Mouse (Mus musculus): Measurements from ENCODE around the gene Hsd17b11. TPM values are rescaled to one million over a fixed set of nuclear protein-coding genes. Genes with fewer than 3 reads are reported as not detected.
"Not testable (repeated sequence)": the region's sequence is repeated elsewhere in the genome, so short reads cannot be mapped to it uniquely, and the experiment has no call there.

The Hsd17b11 gene
- polyA plus RNA-seq, 1 experiment from 2014 or later: 1.4 TPM

- ATAC-seq (replicated peaks; ENCODE audit: insufficient number of reproducible peaks, low FRiP score, low TSS enrichment, low read depth) (no peak), DNase-seq (ENCODE audit: low spot score) (no peak)
- H3K36me3 ChIP-seq (replicated peaks; ENCODE audit: control insufficient read depth, insufficient read depth, low read depth, low read length): no peaks in the 10 kb centered on the region
- no peak overlapping the region for H3K9ac ChIP-seq (replicated peaks; ENCODE audit: low read length)
- WGBS: 82% methylated on average over 2 of the region's 2 CpGs
- H3K9me3 ChIP-seq (replicated peaks; ENCODE audit: control insufficient read depth, low read length): no peaks in the 10 kb centered on the region
- H3K4me3 ChIP-seq (ENCODE audit: low read depth, low read length): no peak overlapping the region
- no peaks in the 10 kb centered on the region for H3K4me1 ChIP-seq (ENCODE audit: control insufficient read depth, insufficient read depth, low read length)
- no peaks in the 10 kb centered on the region for H3K27me3 ChIP-seq (ENCODE audit: control insufficient read depth, insufficient read depth, low read length)
- H3K27ac ChIP-seq (replicated peaks; ENCODE audit: low read depth, low read length): no peak overlapping the region
- H3K4me2 ChIP-seq (ENCODE audit: low read depth, low read length): no peak overlapping the region
These were observed 10.8 kb upstream of the Hsd17b11 start for GRCm38 (mm10) chr5:104032434-104033097.

GRCm38 (mm10) chr5:104025245-104025854 is 3.6 kb upstream of the Hsd17b11 start:
- 31% methylated on average over 17 of the region's 17 CpGs for WGBS
- H3K4me1 ChIP-seq (ENCODE audit: control insufficient read depth, insufficient read depth, low read length): no peaks in the 10 kb centered on the region
- ATAC-seq (replicated peaks; ENCODE audit: insufficient number of reproducible peaks, low FRiP score, low TSS enrichment, low read depth): no peak
- no peaks in the 10 kb centered on the region for H3K27me3 ChIP-seq (ENCODE audit: control insufficient read depth, insufficient read depth, low read length)
- no peaks in the 10 kb centered on the region for H3K9me3 ChIP-seq (replicated peaks; ENCODE audit: control insufficient read depth, low read length)
- H3K4me3 ChIP-seq (ENCODE audit: low read depth, low read length): no peak overlapping the region
- DNase-seq (ENCODE audit: low spot score): no peak
- no peaks in the 10 kb centered on the region for H3K36me3 ChIP-seq (replicated peaks; ENCODE audit: control insufficient read depth, insufficient read depth, low read depth, low read length)
- H3K9ac ChIP-seq (replicated peaks; ENCODE audit: low read length): no peak overlapping the region
- H3K4me2 ChIP-seq (ENCODE audit: low read depth, low read length): no peak overlapping the region
- no peak overlapping the region for H3K27ac ChIP-seq (replicated peaks; ENCODE audit: low read depth, low read length)

GRCm38 (mm10) chr5:104024762-104025161 is 3.0 kb upstream of the Hsd17b11 start:
- DNase-seq (ENCODE audit: low spot score): no peak
- WGBS: 53% methylated on average over 11 of the region's 11 CpGs
- no peak overlapping the region for H3K27ac ChIP-seq (replicated peaks; ENCODE audit: low read depth, low read length)

GRCm38 (mm10) chr5:104024193-104024592 is 2.5 kb upstream of the Hsd17b11 start:
- not testable (repeated sequence) for H3K4me1 ChIP-seq (ENCODE audit: control insufficient read depth, insufficient read depth, low read length); H3K4me2 ChIP-seq (ENCODE audit: low read depth, low read length); DNase-seq (ENCODE audit: low spot score); H3K36me3 ChIP-seq (replicated peaks; ENCODE audit: control insufficient read depth, insufficient read depth, low read depth, low read length); H3K27me3 ChIP-seq (ENCODE audit: control insufficient read depth, insufficient read depth, low read length); H3K9me3 ChIP-seq (replicated peaks; ENCODE audit: control insufficient read depth, low read length); H3K4me3 ChIP-seq (ENCODE audit: low read depth, low read length); H3K9ac ChIP-seq (replicated peaks; ENCODE audit: low read length); ATAC-seq (replicated peaks; ENCODE audit: insufficient number of reproducible peaks, low FRiP score, low TSS enrichment, low read depth); H3K27ac ChIP-seq (replicated peaks; ENCODE audit: low read depth, low read length)
- WGBS: 67% methylated on average over 5 of the region's 5 CpGs

More at GRCm38 (mm10) chr5:104024762-104025161, 3.0 kb upstream of the Hsd17b11 start:
- no peaks in the 10 kb centered on the region for H3K27me3 ChIP-seq (ENCODE audit: control insufficient read depth, insufficient read depth, low read length)
- no peak overlapping the region for H3K9ac ChIP-seq (replicated peaks; ENCODE audit: low read length)
- no peak overlapping the region for H3K4me3 ChIP-seq (ENCODE audit: low read depth, low read length)
- no peak overlapping the region for H3K4me2 ChIP-seq (ENCODE audit: low read depth, low read length)
- no peaks in the 10 kb centered on the region for H3K4me1 ChIP-seq (ENCODE audit: control insufficient read depth, insufficient read depth, low read length)
- no peaks in the 10 kb centered on the region for H3K9me3 ChIP-seq (replicated peaks; ENCODE audit: control insufficient read depth, low read length)
- no peaks in the 10 kb centered on the region for H3K36me3 ChIP-seq (replicated peaks; ENCODE audit: control insufficient read depth, insufficient read depth, low read depth, low read length)
- no peak for ATAC-seq (replicated peaks; ENCODE audit: insufficient number of reproducible peaks, low FRiP score, low TSS enrichment, low read depth)

- Histone ChIP-seq H3K9me3 (replicated peaks; ENCODE audit: control insufficient read depth, low read length) (no peaks in the 10 kb centered on the region), H3K4me1 (ENCODE audit: control insufficient read depth, insufficient read depth, low read length) (no peaks in the 10 kb centered on the region), H3K27me3 (ENCODE audit: control insufficient read depth, insufficient read depth, low read length) (no peaks in the 10 kb centered on the region), H3K4me2 (ENCODE audit: low read depth, low read length) (no peak overlapping the region), H3K36me3 (replicated peaks; ENCODE audit: control insufficient read depth, insufficient read depth, low read depth, low read length) (no peaks in the 10 kb centered on the region), H3K4me3 (ENCODE audit: low read depth, low read length) (no peak overlapping the region), H3K27ac (replicated peaks; ENCODE audit: low read depth, low read length) (no peak overlapping the region), H3K9ac (replicated peaks; ENCODE audit: low read length) (no peak overlapping the region)
- WGBS: 74% methylated on average over 8 of the region's 8 CpGs
- no peak for DNase-seq (ENCODE audit: low spot score)
- no peak for ATAC-seq (replicated peaks; ENCODE audit: insufficient number of reproducible peaks, low FRiP score, low TSS enrichment, low read depth)
These were observed 1.7 kb upstream of the Hsd17b11 start for GRCm38 (mm10) chr5:104023289-104024020.

- Histone ChIP-seq H3K9me3 (replicated peaks; ENCODE audit: control insufficient read depth, low read length) (no peaks in the 10 kb centered on the region), H3K4me3 (ENCODE audit: low read depth, low read length) (no peak overlapping the region), H3K27me3 (ENCODE audit: control insufficient read depth, insufficient read depth, low read length) (no peaks in the 10 kb centered on the region), H3K4me2 (ENCODE audit: low read depth, low read length) (no peak overlapping the region), H3K4me1 (ENCODE audit: control insufficient read depth, insufficient read depth, low read length) (no peaks in the 10 kb centered on the region), H3K27ac (replicated peaks; ENCODE audit: low read depth, low read length) (no peak overlapping the region), H3K36me3 (replicated peaks; ENCODE audit: control insufficient read depth, insufficient read depth, low read depth, low read length) (no peaks in the 10 kb centered on the region), H3K9ac (replicated peaks; ENCODE audit: low read length) (no peak overlapping the region)
- DNase-seq (ENCODE audit: low spot score): no peak
- no peak for ATAC-seq (replicated peaks; ENCODE audit: insufficient number of reproducible peaks, low FRiP score, low TSS enrichment, low read depth)
- WGBS: 29% methylated on average over 5 of the region's 5 CpGs
These were observed 839 bp upstream of the Hsd17b11 start for GRCm38 (mm10) chr5:104022558-104022957.

GRCm38 (mm10) chr5:104011419-104011818 is 10.3 kb downstream of the Hsd17b11 start:
- Histone ChIP-seq H3K27ac (replicated peaks; ENCODE audit: low read depth, low read length) (no peak overlapping the region), H3K27me3 (ENCODE audit: control insufficient read depth, insufficient read depth, low read length) (no peaks in the 10 kb centered on the region), H3K4me3 (ENCODE audit: low read depth, low read length) (no peak overlapping the region), H3K4me1 (ENCODE audit: control insufficient read depth, insufficient read depth, low read length) (no peaks in the 10 kb centered on the region), H3K9me3 (replicated peaks; ENCODE audit: control insufficient read depth, low read length) (no peaks in the 10 kb centered on the region), H3K9ac (replicated peaks; ENCODE audit: low read length) (no peak overlapping the region), H3K36me3 (replicated peaks; ENCODE audit: control insufficient read depth, insufficient read depth, low read depth, low read length) (no peaks in the 10 kb centered on the region), H3K4me2 (ENCODE audit: low read depth, low read length) (no peak overlapping the region)
- DNase-seq (ENCODE audit: low spot score) (no peak), ATAC-seq (replicated peaks; ENCODE audit: insufficient number of reproducible peaks, low FRiP score, low TSS enrichment, low read depth) (no peak)

- ATAC-seq (replicated peaks; ENCODE audit: insufficient number of reproducible peaks, low FRiP score, low TSS enrichment, low read depth): no peak
- Histone ChIP-seq H3K36me3 (replicated peaks; ENCODE audit: control insufficient read depth, insufficient read depth, low read depth, low read length) (no peaks in the 10 kb centered on the region), H3K4me1 (ENCODE audit: control insufficient read depth, insufficient read depth, low read length) (no peaks in the 10 kb centered on the region), H3K4me2 (ENCODE audit: low read depth, low read length) (no peak overlapping the region), H3K4me3 (ENCODE audit: low read depth, low read length) (no peak overlapping the region), H3K9ac (replicated peaks; ENCODE audit: low read length) (no peak overlapping the region), H3K27ac (replicated peaks; ENCODE audit: low read depth, low read length) (no peak overlapping the region), H3K27me3 (ENCODE audit: control insufficient read depth, insufficient read depth, low read length) (no peaks in the 10 kb centered on the region), H3K9me3 (replicated peaks; ENCODE audit: control insufficient read depth, low read length) (no peaks in the 10 kb centered on the region)
- DNase-seq (ENCODE audit: low spot score): no peak
- 88% methylated on average over 7 of the region's 7 CpGs for WGBS
These were observed 11.5 kb downstream of the Hsd17b11 start for GRCm38 (mm10) chr5:104010261-104010660.

All from embryonic facial prominence, embryonic 11.5 days (tissue).